Mouse (Mus musculus) myocyte (in vitro differentiated cells): ENCODE data around the gene Nupr1l.
"Not testable (repeated sequence)": the region's sequence is repeated elsewhere in the genome, so short reads cannot be mapped to it uniquely, and the experiment has no call there.

Source experiments
- CEBPB ChIP-seq: IDR thresholded peaks from 2 replicates; pipeline ENCODE4 v1.6.1; 2011; ENCODE audit warnings: mild to moderate bottlenecking, moderate library complexity; ENCODE audit not compliant: poor library complexity, insufficient read depth, severe bottlenecking
- E2F4 ChIP-seq: IDR thresholded peaks from one replicate; pipeline ENCODE4 v1.6.1; 2011; ENCODE audit warnings: mild to moderate bottlenecking, control low read depth, moderate library complexity; ENCODE audit not compliant: insufficient read depth
- MYOG ChIP-seq, 3 experiments: IDR thresholded peaks; one replicate each; pipeline ENCODE4 v1.6.1; 2011; ENCODE audit warnings: control low read depth in 2 of 3, low read depth in 2 of 3, mild to moderate bottlenecking in 2 of 3; ENCODE audit not compliant: insufficient read length in 2 of 3, control insufficient read depth in 1 of 3, insufficient read depth in 1 of 3
- POLR2A ChIP-seq: IDR thresholded peaks from one replicate; pipeline ENCODE4 v1.6.1; 2011; ENCODE audit warnings: low read depth, mild to moderate bottlenecking, control low read depth, moderate library complexity; ENCODE audit not compliant: insufficient read length
- POLR2AphosphoS2 ChIP-seq: IDR thresholded peaks from one replicate; pipeline ENCODE4 v1.6.1; 2011; ENCODE audit warnings: low read depth, control low read depth; ENCODE audit not compliant: insufficient read length
- USF1 ChIP-seq: IDR thresholded peaks from one replicate; pipeline ENCODE4 v1.6.1; 2011; ENCODE audit warnings: low read depth, mild to moderate bottlenecking, control low read depth, moderate library complexity

DNA sequence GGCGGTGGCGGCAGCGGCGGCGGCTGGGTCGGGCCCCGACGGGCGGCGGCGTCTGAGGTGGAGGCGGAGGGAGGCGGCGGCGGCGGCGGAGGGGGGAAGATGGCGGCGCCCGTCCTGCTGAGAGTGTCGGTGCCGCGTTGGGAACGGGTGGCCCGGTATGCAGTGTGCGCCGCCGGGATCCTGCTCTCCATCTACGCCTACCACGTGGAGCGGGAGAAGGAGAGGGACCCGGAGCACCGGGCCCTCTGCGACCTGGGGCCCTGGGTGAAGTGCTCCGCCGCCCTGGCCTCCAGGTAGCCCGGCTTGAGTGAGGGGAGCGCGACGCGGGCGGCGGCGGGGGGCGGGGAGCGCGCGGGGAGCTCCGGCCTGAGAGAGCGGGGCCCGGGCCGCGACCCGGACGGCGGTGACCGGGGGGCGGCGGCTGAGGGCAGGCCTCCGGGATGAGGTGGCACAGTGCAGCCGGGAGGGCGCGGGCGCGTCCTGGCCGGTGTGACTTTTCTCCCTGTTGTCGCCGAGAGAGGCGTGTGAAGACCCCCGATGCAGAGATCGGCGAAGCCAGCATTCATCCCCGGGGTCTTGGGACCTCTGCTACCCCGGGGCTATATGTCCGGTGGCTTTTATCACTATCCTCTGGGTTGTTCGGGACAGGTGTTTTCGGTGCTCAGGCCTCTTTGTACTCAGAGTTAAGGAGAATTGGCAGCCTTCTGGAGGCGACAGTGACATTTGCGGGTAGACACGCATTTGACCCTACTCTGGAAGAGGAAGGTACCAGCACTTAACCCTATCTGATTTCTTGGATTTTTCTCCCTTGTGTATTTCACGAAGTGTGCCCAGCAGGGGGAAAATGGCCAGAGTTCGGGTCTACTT is 34.0 kb downstream of the Nupr1l start:
- TF ChIP-seq USF1; MYOG (IDR thresholded peaks at IDR 0.05; ENCODE audit: control insufficient read depth in 1 of 3, insufficient read depth in 1 of 3, insufficient read length in 2 of 3, low read depth in 2 of 3); CEBPB; POLR2A; E2F4; POLR2AphosphoS2: not testable (repeated sequence)
